Mouse (Mus musculus): ENCODE results near the gene Olfr1076.
"Not testable (repeated sequence)": the region's sequence is repeated elsewhere in the genome, so short reads cannot be mapped to it uniquely, and the experiment has no call there.

Gene Olfr1076

GRCm38 (mm10) chr2:86508161-86508560, at the start of gene Olfr1076:
Gene Olfr1076, plus strand, starts transcription at chr2:86508461.
- no peak for DNase-seq

GRCm38 (mm10) chr2:86460434-86460833, 47.8 kb upstream of the Olfr1076 start:
- no peak for DNase-seq

- DNase-seq, result peak; percentile 69 to 73
These were observed 43.7 kb upstream of the Olfr1076 start for GRCm38 (mm10) chr2:86464442-86465109.

GRCm38 (mm10) chr2:86487286-86487685, 21.0 kb upstream of the Olfr1076 start, which contains the start of gene Olfr228:
Gene Olfr228, minus strand, starts transcription at chr2:86487386.
- no peak for DNase-seq

GRCm38 (mm10) chr2:86530991-86531390, 22.7 kb downstream of the Olfr1076 start:
- DNase-seq, result no peak

- no peak for DNase-seq
These were observed 34.1 kb downstream of the Olfr1076 start, which contains the start of gene Olfr1079 for GRCm38 (mm10) chr2:86542380-86542779. Gene Olfr1079, minus strand, starts transcription at chr2:86542480.

- not testable (repeated sequence) for DNase-seq
These were observed 49.9 kb downstream of the Olfr1076 start, which contains the start of gene Olfr1080 for GRCm38 (mm10) chr2:86558135-86558534. Gene Olfr1080, minus strand, starts transcription at chr2:86558235.

Data from kidney, postnatal 4 days (tissue).